ENCODE assay signal across 9 mouse cellular contexts in genomic region chr17:88494772-88495132, GRCm38 (mm10). TPM values are rescaled to one million over a fixed set of nuclear protein-coding genes. Genes with fewer than 3 reads are reported as not detected.
DNase-seq lines count a peak whose midpoint lies in the region; ATAC-seq and TF ChIP-seq lines count a peak whose summit lies in the region.
"Had no signal": no experiment of that assay in that cellular context is flagged by ENCODE, and none has a peak within 500 bp of the region (broad histone marks: within the 10 kb centered on the region; RNA-seq: fewer than 3 reads in every experiment).

No protein-coding gene starts in this region.

- H3K9me3 ChIP-seq in lung, embryonic 14.5 days (ENCODE audit: low read depth, low read length): no peaks in the 10 kb centered on the region
- no peaks in the 10 kb centered on the region for H3K9me3 ChIP-seq in forebrain, embryonic 15.5 days
- no peaks in the 10 kb centered on the region for H3K9me3 ChIP-seq in limb, embryonic 10.5 days (replicated peaks)
- H3K9me3 ChIP-seq in neural tube, embryonic 15.5 days (replicated peaks): no peaks in the 10 kb centered on the region
- H3K9me3 ChIP-seq: stomach, embryonic 15.5 days had no signal

- peak; percentile 29; the same call in 1 of the 2 replicates for ATAC-seq in lung, embryonic 14.5 days (ENCODE audit: insufficient read depth)
- peak; percentile 62 for ATAC-seq in forebrain, embryonic 15.5 days (replicated peaks)
- peak; percentile 42 for ATAC-seq in neural tube, embryonic 15.5 days (ENCODE audit: low FRiP score)

- no peaks in the 10 kb centered on the region for H3K27me3 ChIP-seq in lung, embryonic 14.5 days (ENCODE audit: insufficient read depth, low read length)
- no peaks in the 10 kb centered on the region for H3K27me3 ChIP-seq in forebrain, embryonic 15.5 days
- H3K27me3 ChIP-seq in limb, embryonic 10.5 days (ENCODE audit: low read depth, poor library complexity, severe bottlenecking): no peaks in the 10 kb centered on the region
- no peaks in the 10 kb centered on the region for H3K27me3 ChIP-seq in neural tube, embryonic 15.5 days (replicated peaks)
- H3K27me3 ChIP-seq: stomach, embryonic 15.5 days had no signal

- H3K4me1 ChIP-seq in lung, embryonic 14.5 days (ENCODE audit: insufficient read depth): no peaks in the 10 kb centered on the region
- H3K4me1 ChIP-seq in forebrain, embryonic 15.5 days: peaks cover 18% of the 10 kb centered on the region
- no peaks in the 10 kb centered on the region for H3K4me1 ChIP-seq in limb, embryonic 10.5 days
- peaks cover 15% of the 10 kb centered on the region for H3K4me1 ChIP-seq in neural tube, embryonic 15.5 days
- H3K4me1 ChIP-seq: stomach, embryonic 15.5 days had no signal

- no peak overlapping the region for H3K4me3 ChIP-seq in lung, embryonic 14.5 days (ENCODE audit: low read depth, low read length)
- H3K4me3 ChIP-seq in forebrain, embryonic 15.5 days: peak overlapping the region; percentile 10; the same call in 1 of the 2 replicates
- H3K4me3 ChIP-seq in limb, embryonic 10.5 days: no peak overlapping the region
- H3K4me3 ChIP-seq in neural tube, embryonic 15.5 days (replicated peaks): no peak overlapping the region
- H3K4me3 ChIP-seq: myocyte; stomach, embryonic 15.5 days had no signal

- DNase-seq in lung, embryonic 14.5 days: no peak
- DNase-seq in lung, postnatal 36 days: no peak
- DNase-seq in limb, embryonic 10.5 days (ENCODE audit: low spot score): peak; percentile 20
- DNase-seq in kidney, postnatal 36 days: no peak
- DNase-seq in spleen, postnatal 10 days (ENCODE audit: low spot score in 2 of 2): no peak

- H3K4me2 ChIP-seq in lung, embryonic 14.5 days: peak overlapping the region; percentile 20; the same call in 1 of the 2 replicates
- H3K4me2 ChIP-seq in forebrain, embryonic 15.5 days (replicated peaks): peak overlapping the region; percentile 41
- peak overlapping the region; percentile 41 for H3K4me2 ChIP-seq in neural tube, embryonic 15.5 days
- H3K4me2 ChIP-seq: stomach, embryonic 15.5 days had no signal

- H3K27ac ChIP-seq in lung, embryonic 14.5 days (ENCODE audit: low read depth): no peak overlapping the region
- H3K27ac ChIP-seq in forebrain, embryonic 15.5 days (replicated peaks): peak overlapping the region; percentile 84
- no peak overlapping the region for H3K27ac ChIP-seq in limb, embryonic 10.5 days
- peak overlapping the region; percentile 85 for H3K27ac ChIP-seq in neural tube, embryonic 15.5 days (replicated peaks)
- H3K27ac ChIP-seq: stomach, embryonic 15.5 days had no signal

- H3K9ac ChIP-seq in lung, embryonic 14.5 days: no peak overlapping the region
- H3K9ac ChIP-seq in forebrain, embryonic 15.5 days (replicated peaks): peak overlapping the region; percentile 39; the same call in 1 of the 2 replicates
- H3K9ac ChIP-seq in neural tube, embryonic 15.5 days (replicated peaks): no peak overlapping the region
- H3K9ac ChIP-seq: stomach, embryonic 15.5 days had no signal

- no peak for TF ChIP-seq CTCF in lung, embryonic 14.5 days (IDR thresholded peaks at IDR 0.05; ENCODE audit: low read depth)

- 62% methylated on average over 10 of the region's 10 CpGs for whole genome bisulfite sequencing in lung, embryonic 14.5 days
- 30% methylated on average over 10 of the region's 10 CpGs for WGBS in forebrain, embryonic 15.5 days
- WGBS in limb, embryonic 10.5 days: 91% methylated on average over 10 of the region's 10 CpGs
- 24% methylated on average over 10 of the region's 10 CpGs for WGBS in neural tube, embryonic 15.5 days

- H3K36me3 ChIP-seq in lung, embryonic 14.5 days (ENCODE audit: insufficient read depth): peaks cover 20% of the 10 kb centered on the region; the same call in 1 of the 2 replicates
- no peaks in the 10 kb centered on the region for H3K36me3 ChIP-seq in forebrain, embryonic 15.5 days
- H3K36me3 ChIP-seq in limb, embryonic 10.5 days: peaks cover 37% of the 10 kb centered on the region
- peaks cover 5% of the 10 kb centered on the region; the same call in 1 of the 2 replicates for H3K36me3 ChIP-seq in neural tube, embryonic 15.5 days

RNA-seq across cellular contexts. Expression of gene Ppp1r21, which starts 35.2 kb away (rescaled TPM):
- 26.4 and 28.7 TPM in 2 replicates for polyA plus RNA-seq in lung, embryonic 14.5 days (2014; fragmentation: Nextera tagmentation; extraction: Ambion mirVana)
- polyA plus RNA-seq in forebrain, embryonic 15.5 days (2015; fragmentation: Nextera tagmentation; extraction: Ambion mirVana): 25.5 and 25.6 TPM in 2 replicates
- 14.2 and 15.9 TPM in 2 replicates for polyA plus RNA-seq in limb, embryonic 10.5 days (2016; fragmentation: Nextera tagmentation; extraction: Ambion mirVana)
- 40.0 and 43.4 TPM in 2 replicates for polyA plus RNA-seq in neural tube, embryonic 15.5 days (2015; fragmentation: Nextera tagmentation; extraction: Ambion mirVana)

RNA-seq across cellular contexts. Expression of gene Foxn2, which starts 54.2 kb away (rescaled TPM):
- 15.1 and 15.3 TPM in 2 replicates for polyA plus RNA-seq in lung, embryonic 14.5 days (2014; fragmentation: Nextera tagmentation; extraction: Ambion mirVana)
- polyA plus RNA-seq in forebrain, embryonic 15.5 days (2015; fragmentation: Nextera tagmentation; extraction: Ambion mirVana): 10.7 TPM in 2 replicates
- 14.3 and 16.2 TPM in 2 replicates for polyA plus RNA-seq in limb, embryonic 10.5 days (2016; fragmentation: Nextera tagmentation; extraction: Ambion mirVana)
- 8.4 and 9.6 TPM in 2 replicates for polyA plus RNA-seq in neural tube, embryonic 15.5 days (2015; fragmentation: Nextera tagmentation; extraction: Ambion mirVana)

Comparison
In these comparisons a context has a peak if more than half of its experiments do, and no peak if none do; other contexts are left out.
1. H3K27ac ChIP-seq: peak in forebrain, embryonic 15.5 days (single experiment) and neural tube, embryonic 15.5 days (single experiment); none in lung, embryonic 14.5 days (single experiment) and limb, embryonic 10.5 days (single experiment).
2. Peak in every context shown above with its lines, with median percentiles within 50 percentile points of each other: ATAC-seq and H3K4me2 ChIP-seq.